Mouse (Mus musculus) erythroblast, adult 5-6 weeks (primary cell): ENCODE measurements around the gene Tsks. TPM values are rescaled to one million over a fixed set of nuclear protein-coding genes. Genes with fewer than 3 reads are reported as not detected.

Source experiments
- ATAC-seq: replicated peaks from 2 replicates; pipeline ENCODE4 v1.8.0; 2016; ENCODE audit warnings: moderate number of reproducible peaks, mild to moderate bottlenecking, moderate TSS enrichment, inconsistent platforms; ENCODE audit not compliant: poor library complexity, low FRiP score, severe bottlenecking
- total RNA-seq, 2 experiments: library from RNA; stranded (forward) in 1 of 2; stranded (reverse) in 1 of 2; fragments of 150-400 nt in 1 of 2; fragments of 200-764, 138-1000 nt in 1 of 2; gene quantifications; 2 replicates each; pipeline versions ENCODE4 v1.2.3 to v1.2.4; 2015 to 2017; ENCODE audit warnings: low replicate concordance in 2 of 2

Gene Tsks
- not detected in 2 replicates for total RNA-seq (2015; ENCODE audit: low replicate concordance)
- not detected in 2 replicates for total RNA-seq (2017; ENCODE audit: low replicate concordance)

GRCm38 (mm10) chr7:44942904-44943303 is at the start of gene Tsks:
Gene Tsks (plus strand): TSS chr7:44943204.
- no peak for ATAC-seq

- ATAC-seq = no peak
Measured at GRCm38 (mm10) chr7:44894175-44894574, 48.8 kb upstream of the Tsks start.

GRCm38 (mm10) chr7:44895206-44895592 is 47.8 kb upstream of the Tsks start:
- no peak for ATAC-seq

- peak; percentile 60 for ATAC-seq
Measured at GRCm38 (mm10) chr7:44895593-44896434, 47.2 kb upstream of the Tsks start, which contains the start of gene Fuz. Gene Fuz (plus strand): TSS chr7:44896079.

GRCm38 (mm10) chr7:44896499-44896898 is 46.5 kb upstream of the Tsks start:
- ATAC-seq = no peak

DNA sequence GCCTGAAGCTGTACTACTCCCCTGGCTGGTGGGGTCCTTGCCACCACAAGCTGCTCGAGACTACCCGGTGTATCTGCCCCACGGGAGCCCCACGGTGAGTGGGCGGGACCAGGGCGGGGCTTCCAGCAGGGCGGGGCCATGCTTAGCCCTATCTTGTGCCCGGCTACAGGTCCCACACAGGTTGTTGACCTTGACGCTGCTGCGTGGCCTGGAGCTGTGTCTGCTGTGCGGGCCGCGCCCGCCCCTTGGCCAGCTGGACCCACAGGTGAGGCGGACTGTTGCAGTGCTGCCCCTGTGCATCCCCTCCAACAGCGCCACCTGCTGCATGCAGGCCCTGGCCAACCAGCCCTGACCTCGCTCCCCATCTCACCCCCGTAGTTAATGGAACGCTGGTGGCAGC is 44.4 kb upstream of the Tsks start:
- no peak for ATAC-seq

GRCm38 (mm10) chr7:44900632-44901031 is 42.4 kb upstream of the Tsks start:
- no peak for ATAC-seq

DNA sequence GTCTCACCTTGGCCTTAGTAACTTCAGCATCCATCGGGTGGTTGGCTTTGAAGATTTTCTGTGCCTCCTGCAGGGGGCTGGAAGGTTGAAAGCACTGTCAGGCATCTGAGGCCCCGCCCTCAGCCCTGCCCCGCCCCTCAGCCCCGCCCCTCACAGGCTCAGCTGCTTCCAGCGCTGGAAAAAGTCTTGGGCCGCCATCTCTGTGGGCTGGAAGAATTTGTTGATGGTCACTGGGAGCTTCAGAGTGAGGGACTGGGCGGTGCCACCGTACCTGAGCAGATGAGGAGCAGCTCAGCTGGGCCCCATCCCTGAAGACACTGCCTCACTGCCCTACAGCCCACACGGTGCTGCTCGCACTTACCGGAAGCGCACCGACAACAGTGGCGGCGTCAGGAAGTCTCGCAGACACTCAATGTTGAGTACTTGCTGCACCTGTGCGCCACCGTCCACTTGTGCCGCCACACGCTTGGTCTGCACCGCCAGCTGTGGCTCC is 41.7 kb upstream of the Tsks start:
- ATAC-seq = peak; percentile 65

DNA sequence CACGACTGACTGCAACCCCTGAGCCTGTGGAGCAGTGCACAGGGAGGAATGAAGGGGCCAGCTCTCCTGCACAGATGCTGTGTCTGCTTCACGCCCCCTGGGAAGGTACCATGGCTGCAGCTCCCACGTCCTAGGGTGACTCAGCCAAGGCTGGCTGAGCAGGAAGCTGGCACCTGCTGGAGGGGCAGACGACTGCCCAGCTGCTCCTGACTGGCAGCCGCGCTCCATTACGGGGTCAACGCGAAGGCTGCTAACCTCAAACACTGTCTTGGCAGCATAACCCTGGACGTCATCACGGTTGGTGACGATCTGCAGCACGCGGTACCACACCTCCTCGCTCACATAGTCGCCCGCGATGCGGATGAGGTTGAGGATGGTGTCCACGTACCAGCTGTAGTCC is 37.6 kb upstream of the Tsks start:
- no peak for ATAC-seq

GRCm38 (mm10) chr7:44908706-44909476 is 34.1 kb upstream of the Tsks start:
- ATAC-seq = no peak

GRCm38 (mm10) chr7:44914396-44914795 is 28.6 kb upstream of the Tsks start:
- no peak for ATAC-seq

DNA sequence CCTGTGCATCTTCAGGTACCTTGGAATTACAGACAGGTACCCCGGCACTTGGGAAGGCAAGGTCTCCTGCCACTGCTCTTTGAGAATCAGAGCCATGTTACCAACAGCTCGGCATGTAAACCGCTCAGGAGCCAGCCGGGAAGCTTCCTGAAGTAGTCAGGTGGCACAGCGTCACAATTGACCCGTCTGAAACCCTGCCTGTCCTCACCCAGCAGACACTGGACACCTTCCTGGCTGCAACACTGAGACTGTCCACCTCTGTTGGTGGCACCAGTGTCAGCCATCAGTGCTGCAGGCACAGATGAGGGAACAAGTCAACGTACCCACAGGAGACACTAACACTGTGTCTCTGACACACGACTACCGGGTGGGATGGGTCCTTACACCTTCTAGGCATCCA is 27.7 kb upstream of the Tsks start:
- ATAC-seq = no peak

DNA sequence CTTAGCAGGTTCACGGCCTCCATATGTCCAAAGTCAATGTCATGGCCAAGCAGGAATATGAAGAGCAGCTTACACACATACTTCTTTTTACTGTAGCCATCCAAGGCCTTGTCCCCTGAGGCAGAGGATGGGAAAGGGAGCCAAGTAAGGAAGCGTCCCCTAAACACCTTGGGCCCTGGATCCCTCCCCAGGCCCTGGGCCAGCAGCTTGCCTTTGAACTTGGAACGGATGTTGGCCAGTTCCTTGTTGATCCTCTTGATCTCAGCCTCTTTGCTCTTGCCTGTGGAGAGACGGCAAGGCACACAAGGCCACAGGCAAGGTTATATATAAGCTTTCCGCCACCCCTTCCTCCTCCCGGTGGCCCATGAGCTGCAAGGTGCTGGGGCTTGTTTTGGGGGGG is 26.8 kb upstream of the Tsks start:
- ATAC-seq = no peak

DNA sequence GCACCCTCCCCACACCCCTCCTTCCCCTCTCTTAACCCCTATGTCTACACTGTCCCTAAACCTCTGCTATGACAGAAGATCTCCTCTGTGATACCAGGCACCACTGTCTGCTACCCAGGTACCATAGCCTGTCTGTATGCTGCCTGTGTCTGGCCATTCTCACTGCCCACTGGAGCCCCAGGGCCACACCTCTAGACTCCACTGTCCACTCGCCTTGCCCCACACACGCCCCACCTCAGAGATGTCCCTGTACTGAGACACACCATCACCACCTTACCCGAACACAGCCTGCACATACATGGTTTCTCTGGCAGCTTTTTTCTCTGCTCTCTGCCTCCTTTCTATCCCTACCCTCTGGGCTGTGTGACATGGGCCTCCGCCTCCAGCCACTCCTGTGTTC is 26.1 kb upstream of the Tsks start:
- no peak for ATAC-seq

DNA sequence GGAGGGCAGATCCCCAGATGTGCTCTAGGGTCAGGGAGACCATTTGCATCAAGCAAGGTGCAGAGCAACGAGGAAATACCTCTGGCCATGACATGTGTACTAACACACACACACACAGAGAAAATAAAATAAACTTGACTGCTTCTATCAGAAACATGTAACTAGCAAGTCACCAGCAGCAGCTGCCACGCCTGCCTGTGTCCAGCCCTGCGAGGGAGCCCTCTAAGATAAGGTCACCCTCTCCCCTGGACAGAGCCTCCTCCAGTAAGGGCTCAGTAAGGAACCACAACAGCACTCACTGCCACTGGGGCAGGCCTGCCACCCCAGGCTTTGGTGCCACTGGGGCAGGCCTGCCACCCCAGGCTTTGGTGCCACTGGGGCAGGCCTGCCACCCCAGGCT is 24.8 kb upstream of the Tsks start:
- ATAC-seq = peak; percentile 85

DNA sequence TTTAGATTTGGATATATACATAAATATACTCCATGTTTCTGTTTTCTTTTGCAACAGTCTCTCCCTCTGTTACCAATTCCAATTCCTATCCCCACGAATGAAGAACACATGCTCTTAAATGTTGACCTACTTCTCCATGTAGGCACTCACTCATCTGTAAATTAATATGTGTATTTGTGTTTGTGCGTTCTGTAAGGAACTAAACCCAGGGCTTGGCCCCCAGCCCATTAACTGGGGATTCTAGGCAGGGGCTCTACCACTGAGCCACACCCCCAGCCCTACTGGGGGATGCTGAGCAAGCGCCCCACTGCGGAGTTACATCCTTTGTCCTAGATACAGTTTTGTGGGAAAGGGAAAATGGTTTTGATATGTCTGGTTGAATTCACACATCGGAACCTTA is 23.9 kb upstream of the Tsks start:
- no peak for ATAC-seq

- peak; percentile 54 for ATAC-seq
Measured at GRCm38 (mm10) chr7:44922530-44922929, 20.5 kb upstream of the Tsks start.

DNA sequence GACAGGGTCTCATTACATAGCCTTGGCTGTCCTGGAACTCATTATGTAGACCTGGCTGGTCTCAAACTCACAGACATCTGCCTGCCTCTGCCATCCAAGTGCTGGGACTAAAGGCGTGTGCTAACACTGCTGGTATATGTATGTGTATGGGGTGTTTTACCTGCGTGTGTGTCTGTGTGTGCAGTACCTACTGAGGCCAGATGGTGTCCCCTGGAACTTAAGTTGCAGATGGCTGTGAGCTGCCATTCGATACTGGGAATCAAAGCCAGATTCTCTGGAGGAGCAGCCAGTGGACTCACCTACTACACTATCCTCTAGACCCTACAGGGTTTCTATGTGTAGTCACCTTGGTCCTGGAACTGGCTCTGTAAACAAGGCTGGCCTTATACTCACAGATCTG is 17.5 kb upstream of the Tsks start:
- no peak for ATAC-seq

DNA sequence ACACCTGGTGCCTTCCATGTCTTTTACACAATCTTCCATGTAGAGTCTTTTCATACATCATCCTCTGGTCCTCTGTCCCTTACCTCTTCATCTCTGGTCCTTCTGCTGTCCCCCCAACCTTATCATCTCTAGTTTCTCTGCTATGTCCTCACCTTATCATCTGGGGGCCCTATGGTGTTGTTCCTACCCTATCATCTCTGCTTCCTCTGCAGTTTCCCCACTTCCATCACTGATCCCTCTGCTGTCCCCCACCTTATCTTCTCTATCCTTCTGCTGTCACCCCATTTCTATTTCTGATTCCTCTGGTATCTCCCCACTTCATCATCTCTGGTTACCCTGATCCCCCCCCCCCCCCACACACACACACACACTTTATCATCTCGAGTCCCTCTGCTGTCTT is 14.4 kb upstream of the Tsks start:
- no peak for ATAC-seq

GRCm38 (mm10) chr7:44929204-44930151 is 13.5 kb upstream of the Tsks start, which contains the start of gene Ap2a1:
Gene Ap2a1 (minus strand): TSS chr7:44929496.
- ATAC-seq = peak; percentile 88
